Mouse (Mus musculus): ENCODE measurements at regions not wholly inside any gene's neighbourhood (a gene's known extent, or its start where the extent isn't known, plus 50 kb on each side); places are given as distances from the start of the nearest gene placed in this dataset.

- DNase-seq, result no peak
Observed at GRCm38 (mm10) chr1:88809756-88810155, 107.7 kb upstream of the Arl4c start.

DNA sequence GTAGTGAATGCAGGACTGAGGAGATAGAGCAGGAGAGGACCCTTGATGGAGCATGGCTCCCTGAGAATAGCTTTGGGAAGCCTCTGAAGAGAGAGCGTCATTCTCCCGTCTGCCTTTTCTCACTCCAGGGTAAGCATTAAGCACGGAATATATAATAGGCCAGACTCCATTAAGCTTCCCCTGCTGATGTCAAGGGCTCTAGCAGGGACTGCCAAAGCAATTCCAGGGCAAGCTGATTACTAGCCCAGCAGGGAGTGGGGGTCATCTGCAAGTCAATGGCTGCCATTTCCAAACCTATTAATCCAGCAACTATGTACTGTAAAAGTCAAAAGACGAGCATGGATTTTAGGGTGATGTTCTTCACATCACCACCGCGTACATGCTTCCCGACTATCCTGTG is 111.2 kb upstream of the Arl4c start:
- DNase-seq, result no peak

DNA sequence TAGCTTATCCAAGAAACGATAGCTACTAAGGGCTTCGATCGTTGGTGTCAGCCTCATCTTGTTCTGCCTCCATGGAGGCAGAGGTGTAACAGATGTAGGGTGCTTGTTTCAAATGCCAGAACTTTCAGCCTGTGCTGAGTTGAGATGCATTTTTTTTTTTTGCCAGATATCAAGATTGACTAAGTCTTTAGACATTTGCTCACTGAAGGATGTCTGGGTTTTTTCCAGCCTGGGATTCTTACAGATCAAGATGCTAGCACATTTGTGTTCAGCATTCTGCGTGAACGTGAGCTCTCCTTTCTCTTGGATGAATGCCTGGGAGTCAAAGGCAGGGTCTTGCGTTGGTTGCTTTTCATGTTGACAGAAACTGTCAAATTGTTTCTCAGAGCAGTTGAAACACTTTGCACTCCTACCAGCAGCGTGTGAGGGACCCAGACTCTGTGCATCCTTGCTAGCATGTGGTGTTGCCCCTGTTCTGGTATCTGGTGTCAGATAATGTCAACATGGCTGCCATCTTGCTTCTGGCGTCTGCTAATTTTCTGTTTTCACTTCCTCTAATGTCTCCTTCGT is 114.4 kb upstream of the Arl4c start:
- no peak for DNase-seq

DNA sequence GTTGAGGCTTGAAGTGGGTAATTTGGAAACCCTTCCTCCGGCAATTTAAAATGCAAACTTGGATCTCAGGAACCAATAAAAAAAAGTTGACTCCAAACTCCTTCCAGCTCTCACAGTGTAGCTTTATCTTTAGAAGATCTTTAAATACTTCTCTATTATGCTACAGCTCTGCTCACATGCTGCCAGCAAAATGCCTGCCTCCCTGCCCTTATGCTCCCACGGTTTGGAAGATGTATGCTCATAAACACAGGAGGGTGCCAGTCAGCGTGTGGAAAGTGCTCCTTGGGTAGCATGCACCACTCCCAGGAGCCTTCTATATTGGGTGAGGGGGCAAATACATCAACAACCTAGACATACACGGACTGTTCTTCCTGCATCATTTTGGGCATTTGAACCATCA is 123.2 kb upstream of the Arl4c start:
- no peak for DNase-seq

- no peak for DNase-seq
Observed at GRCm38 (mm10) chr1:88838661-88839274, 136.7 kb upstream of the Arl4c start.

DNA sequence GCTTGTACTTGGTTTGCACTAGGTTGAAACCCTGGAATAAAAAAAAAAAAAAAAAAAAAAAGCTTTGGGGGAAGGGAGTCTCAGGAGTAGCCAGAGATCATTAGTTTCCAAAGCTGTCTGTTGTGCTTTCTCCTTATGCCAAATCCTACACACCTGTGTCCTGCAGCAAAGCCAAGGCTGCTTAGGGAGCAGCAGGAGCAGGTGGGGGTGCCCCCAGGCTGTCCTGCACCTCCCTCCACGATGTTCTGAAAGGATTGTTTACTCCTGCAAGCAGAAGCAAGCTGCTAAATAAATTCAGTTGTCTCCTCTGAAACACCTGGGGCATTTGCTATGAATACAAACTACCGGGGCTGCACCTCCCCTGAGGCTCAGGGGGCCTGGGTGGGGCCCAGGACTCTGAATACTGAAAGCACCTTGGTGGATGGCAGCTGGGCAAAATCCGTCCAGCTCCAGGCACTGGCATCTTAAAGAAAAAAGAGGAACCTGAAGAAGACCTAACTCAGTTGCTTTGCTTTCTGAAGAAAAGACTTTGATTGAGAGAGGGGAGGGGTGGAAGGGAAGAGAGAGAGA is 137.5 kb upstream of the Arl4c start:
- no peak for DNase-seq

- no peak for DNase-seq
Observed at GRCm38 (mm10) chr1:88839977-88840628, 138.1 kb upstream of the Arl4c start.

GRCm38 (mm10) chr1:88840991-88841592 is 139.1 kb upstream of the Arl4c start:
- DNase-seq, result no peak

DNA sequence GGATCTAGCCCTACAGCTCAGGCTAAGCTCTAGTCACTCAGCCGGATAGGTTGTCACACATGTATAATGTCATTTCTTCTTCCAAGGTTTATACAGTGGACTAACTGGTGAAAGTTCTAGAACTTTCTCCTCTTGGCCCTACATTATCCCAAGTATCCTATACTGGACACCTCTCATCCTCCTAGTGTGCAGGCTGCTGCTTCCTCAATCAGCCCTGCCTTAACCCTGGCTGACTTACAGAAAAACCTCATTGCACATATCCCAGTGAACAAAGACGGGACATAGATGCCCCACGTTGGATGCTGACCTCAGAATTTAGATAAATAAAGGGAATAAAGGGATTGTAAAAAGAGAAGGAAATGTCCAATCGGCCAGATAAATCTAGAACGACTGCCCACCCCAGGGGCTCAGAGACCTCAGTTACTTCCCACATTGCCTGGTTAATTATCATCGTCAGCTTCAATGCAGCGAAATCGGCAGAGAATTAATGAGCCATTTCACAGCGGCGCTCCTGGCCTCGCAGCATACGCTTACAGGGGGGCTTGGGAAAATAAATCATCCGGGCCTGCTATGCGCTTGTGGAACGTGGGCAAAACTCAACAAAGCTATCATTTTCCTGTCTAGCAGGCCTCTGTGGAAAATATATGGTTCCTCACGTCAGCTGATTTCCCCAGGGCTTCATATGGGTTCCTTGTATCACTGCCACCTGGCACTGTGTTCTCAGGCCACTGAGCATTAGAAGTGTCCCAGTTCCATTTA is 145.5 kb upstream of the Arl4c start:
- DNase-seq, result peak; percentile 36 to 54

GRCm38 (mm10) chr1:88848246-88848645 is 146.2 kb upstream of the Arl4c start:
- no peak for DNase-seq

DNA sequence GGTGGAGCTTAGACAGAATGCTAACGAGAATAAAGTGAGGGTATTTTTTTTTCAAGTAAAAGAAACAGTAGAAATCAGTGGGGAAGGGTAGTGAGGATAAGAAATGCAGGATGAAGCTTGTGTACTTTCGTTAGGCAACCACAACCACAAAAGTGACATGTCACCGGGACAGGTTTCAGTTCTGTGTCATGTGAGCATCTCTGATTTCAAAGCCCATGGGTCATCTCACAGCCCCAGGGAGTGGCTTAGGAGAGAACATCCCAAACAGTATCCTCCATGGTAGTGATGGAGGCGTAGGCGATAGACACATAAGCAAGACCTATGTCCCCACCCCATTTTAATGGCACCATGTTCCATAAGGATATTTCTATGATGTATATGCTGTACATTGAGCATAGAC is 147.4 kb upstream of the Arl4c start:
- DNase-seq, result no peak

- peak in 1 of 2 experiments; percentile 0 for DNase-seq
Observed at GRCm38 (mm10) chr1:88851931-88852330, 149.9 kb upstream of the Arl4c start.

DNA sequence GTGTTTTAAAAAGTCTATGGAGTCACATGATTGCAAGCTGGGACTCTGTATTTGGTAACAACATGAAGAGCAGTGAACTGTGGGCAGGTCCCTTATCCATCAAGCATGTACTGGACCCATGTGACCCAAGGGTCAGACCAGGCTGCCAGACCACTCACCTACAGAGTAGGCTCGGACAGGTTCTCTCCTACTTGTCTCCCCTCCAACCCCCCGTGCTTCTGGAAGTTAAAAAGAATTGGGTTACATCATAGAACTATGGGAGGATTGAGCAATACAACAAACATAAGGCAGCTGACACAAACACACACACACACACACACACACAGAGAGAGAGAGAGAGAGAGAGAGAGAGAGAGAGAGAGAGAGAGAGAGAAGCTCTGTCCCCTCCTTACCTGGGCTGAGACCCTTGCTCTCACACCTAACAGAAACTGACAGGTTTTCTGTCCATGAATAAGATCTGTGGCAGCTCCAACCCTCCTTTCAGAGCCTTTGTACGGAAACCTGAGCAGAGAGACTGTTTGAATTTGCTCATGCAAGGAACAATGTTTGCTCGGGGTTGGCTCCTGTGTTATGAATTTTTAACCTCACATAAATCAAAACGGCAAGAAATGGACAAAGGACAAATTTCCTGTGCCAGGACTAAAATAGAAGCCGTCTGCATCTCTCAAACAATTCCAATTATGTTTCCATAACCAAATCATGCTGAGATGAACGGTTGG is 159.0 kb upstream of the Arl4c start:
- DNase-seq, result no peak

DNA sequence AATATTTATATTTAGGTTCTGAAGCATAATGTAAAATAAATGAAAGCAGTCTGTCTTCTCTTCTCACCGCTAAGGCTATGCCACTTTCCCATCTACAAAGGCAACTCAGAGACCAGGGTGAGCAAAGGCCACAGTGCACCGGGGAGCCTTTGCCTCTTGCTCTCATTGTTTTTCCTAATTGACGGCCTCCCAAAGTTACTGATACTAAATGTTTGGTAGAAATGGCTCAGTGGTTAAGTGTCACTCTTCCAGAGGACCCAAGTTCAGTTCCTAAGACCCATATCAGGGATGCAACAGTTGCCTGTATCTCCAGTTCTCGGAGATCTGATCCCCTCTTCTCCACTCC is 159.5 kb upstream of the Arl4c start:
- DNase-seq, result no peak

GRCm38 (mm10) chr1:88865436-88865835 is 163.4 kb upstream of the Arl4c start:
- no peak for DNase-seq

GRCm38 (mm10) chr1:88866571-88866970 is 164.6 kb upstream of the Arl4c start:
- DNase-seq, result no peak

DNA sequence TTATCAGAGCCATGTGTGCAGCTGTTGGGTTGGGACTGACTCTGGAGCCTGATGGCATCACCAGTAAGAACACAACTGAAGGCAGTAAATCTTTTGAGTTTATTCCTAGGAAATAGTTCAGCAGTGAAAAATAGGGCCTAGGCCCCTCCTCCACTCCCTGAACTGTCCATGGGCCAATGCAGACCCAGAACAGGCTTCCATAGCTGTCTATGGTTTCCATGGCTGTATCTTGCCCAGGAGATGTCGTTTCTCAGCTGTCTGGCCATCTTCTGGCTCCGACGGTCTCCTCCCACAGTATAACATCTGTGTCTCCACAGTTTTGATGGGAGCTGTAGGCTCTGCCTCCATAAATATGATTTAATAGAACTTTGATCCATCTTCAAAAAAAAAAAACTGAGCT is 165.1 kb upstream of the Arl4c start:
- DNase-seq, result peak; percentile 42 to 62

GRCm38 (mm10) chr1:88869885-88870284 is 167.9 kb upstream of the Arl4c start:
- peak; percentile 22 to 42 for DNase-seq

DNA sequence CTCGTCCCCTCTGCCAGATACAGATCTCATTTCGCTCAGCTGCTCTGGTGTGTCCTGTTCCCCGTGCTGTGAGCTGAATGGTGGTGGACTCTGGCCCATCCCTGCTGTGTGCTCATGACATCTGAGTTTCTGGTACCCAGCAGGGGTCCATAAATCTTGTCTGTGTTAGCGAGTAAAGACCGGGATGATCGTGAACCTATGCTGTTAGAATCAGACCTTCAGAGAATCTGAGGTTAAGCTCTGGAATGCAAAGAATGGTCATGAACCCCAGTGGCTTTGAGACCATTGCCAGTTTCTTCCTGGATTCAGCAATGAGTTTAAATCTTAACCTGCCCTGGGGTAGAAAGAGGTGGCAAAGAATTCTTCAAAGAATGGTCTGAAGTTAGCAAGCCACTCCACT is 173.3 kb upstream of the Arl4c start:
- no peak for DNase-seq

DNA sequence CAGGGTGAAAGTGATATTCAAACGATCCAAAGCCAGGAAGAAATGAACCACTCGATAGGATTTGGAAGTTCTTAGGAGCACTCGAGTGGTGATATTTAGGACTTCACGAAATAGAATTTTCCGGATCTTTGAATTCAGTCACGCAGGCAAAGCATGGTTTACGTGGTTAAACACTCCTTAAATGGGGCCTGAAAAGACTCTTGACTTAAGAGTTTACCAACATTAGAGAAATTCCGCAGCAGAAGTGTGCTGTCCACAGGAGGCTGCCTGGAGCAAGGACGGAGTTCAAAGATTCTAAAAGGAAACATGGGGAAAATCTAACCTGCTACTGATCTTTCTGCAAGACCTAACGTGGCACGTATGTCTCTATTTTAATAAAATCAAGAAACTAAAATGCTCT is 175.4 kb upstream of the Arl4c start:
- no peak for DNase-seq

- DNase-seq, result no peak
Observed at GRCm38 (mm10) chr1:88878831-88879230, 176.8 kb upstream of the Arl4c start.

- DNase-seq, result no peak
Observed at GRCm38 (mm10) chr1:88879367-88879766, 177.3 kb upstream of the Arl4c start.
